Mouse (Mus musculus) testis, adult 2 months (tissue): ENCODE results near the gene AI597479. TPM values are rescaled to one million over a fixed set of nuclear protein-coding genes. Genes with fewer than 3 reads are reported as not detected.

Source experiments
- H3K27ac ChIP-seq: fragments of 200-500 bp; 2 replicates; pipeline ENCODE4 v1.5.1; 2012; ENCODE audit warnings: low read depth, low read length; ENCODE audit not compliant: control insufficient read depth, insufficient read depth
- H3K27me3 ChIP-seq: fragments of 200-500 bp; 2 replicates; pipeline ENCODE4 v1.6.1; 2012; ENCODE audit warnings: mild to moderate bottlenecking, low read length, moderate library complexity; ENCODE audit not compliant: control insufficient read depth, insufficient read depth
- H3K36me3 ChIP-seq: fragments of 200-500 bp; 2 replicates; pipeline ENCODE4 v1.6.1; 2012; ENCODE audit warnings: mild to moderate bottlenecking, low read length; ENCODE audit not compliant: control insufficient read depth, insufficient read depth
- H3K4me1 ChIP-seq: fragments of 200-500 bp; 2 replicates; pipeline ENCODE4 v1.6.1; 2012; ENCODE audit warnings: low read length; ENCODE audit not compliant: control insufficient read depth, insufficient read depth
- H3K4me3 ChIP-seq: fragments of 200-500 bp; 2 replicates; pipeline ENCODE4 v1.5.1; 2012; ENCODE audit warnings: low read depth, mild to moderate bottlenecking, low read length, moderate library complexity, mixed read lengths; ENCODE audit not compliant: control insufficient read depth
- CTCF ChIP-seq: fragments of 200-500 bp; IDR thresholded peaks from 2 replicates; pipeline ENCODE4 v1.5.1; 2012; ENCODE audit warnings: low read depth, mild to moderate bottlenecking, inconsistent platforms, low read length, moderate library complexity; ENCODE audit not compliant: control insufficient read depth, insufficient read depth, insufficient replicate concordance
- POLR2A ChIP-seq: fragments of 200-500 bp; IDR thresholded peaks from 2 replicates; pipeline ENCODE4 v1.6.1; 2012; ENCODE audit warnings: low read depth, mild to moderate bottlenecking, inconsistent platforms, low read length, moderate library complexity; ENCODE audit not compliant: control insufficient read depth
- polyA plus RNA-seq: library from polyadenylated mRNA; depleted of rRNA; stranded (reverse); fragments of >200 nt; gene quantifications from 2 replicates; pipeline ENCODE4 v1.2.3, GENCODE M21; 2012

Gene AI597479
- polyA plus RNA-seq, 1 experiment = 10.7 TPM

- no peak for TF ChIP-seq POLR2A
- no peak for TF ChIP-seq CTCF
- Histone ChIP-seq H3K36me3 (no peaks in the 10 kb centered on the region), H3K4me1 (no peaks in the 10 kb centered on the region), H3K27ac (no peak overlapping the region), H3K4me3 (no peak overlapping the region), H3K27me3 (no peaks in the 10 kb centered on the region)
Measured at GRCm38 (mm10) chr1:43147474-43147873, 49.0 kb downstream of the AI597479 start.

GRCm38 (mm10) chr1:43150225-43150624 is 51.7 kb downstream of the AI597479 start:
- H3K4me3 ChIP-seq = no peak overlapping the region
- H3K36me3 ChIP-seq = no peaks in the 10 kb centered on the region
- no peaks in the 10 kb centered on the region for H3K4me1 ChIP-seq
- no peak overlapping the region for H3K27ac ChIP-seq
- no peak for TF ChIP-seq CTCF
- no peak for TF ChIP-seq POLR2A
- no peaks in the 10 kb centered on the region for H3K27me3 ChIP-seq

DNA sequence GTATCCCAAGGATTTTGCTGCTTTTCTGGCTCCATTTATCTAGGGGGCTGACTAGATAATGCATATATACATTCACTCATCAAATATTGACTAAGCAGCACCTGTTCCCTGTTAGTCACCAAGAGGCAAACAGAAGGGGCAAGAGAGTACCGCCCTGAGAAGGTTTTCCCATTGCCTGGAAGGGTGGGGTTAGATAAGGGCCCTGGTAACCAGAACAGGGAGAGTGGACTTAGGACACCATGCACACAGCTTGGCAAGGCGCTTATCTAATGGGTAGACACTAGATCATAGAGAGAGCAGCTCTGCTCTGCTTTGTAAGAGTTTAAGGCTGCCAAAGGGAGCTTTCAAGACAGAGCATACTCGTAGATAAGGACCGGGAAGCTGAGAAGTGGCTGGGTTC is 54.1 kb downstream of the AI597479 start:
- H3K36me3 ChIP-seq = no peaks in the 10 kb centered on the region
- TF ChIP-seq CTCF (no peak), POLR2A (no peak)
- no peaks in the 10 kb centered on the region for H3K4me1 ChIP-seq

DNA sequence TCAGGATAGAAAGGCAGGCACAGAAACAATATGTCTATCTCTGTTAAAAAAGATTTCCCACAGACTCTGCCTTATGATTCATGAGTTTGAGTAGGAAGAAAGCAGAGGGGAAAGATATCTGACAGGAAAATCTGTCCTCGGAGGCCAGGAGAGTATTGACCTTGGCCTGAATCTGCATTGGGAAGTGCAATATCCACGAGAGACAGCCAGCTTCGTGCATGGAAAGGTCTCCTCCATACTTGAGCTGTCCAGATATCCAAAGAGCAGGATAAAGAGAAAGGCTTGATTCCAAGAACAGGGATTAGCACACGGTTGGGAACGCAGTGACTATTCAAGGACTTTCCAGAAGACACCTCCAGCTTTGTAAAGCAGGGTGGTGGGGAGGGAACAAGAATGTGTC is 55.0 kb downstream of the AI597479 start:
- TF ChIP-seq POLR2A = no peak
- TF ChIP-seq CTCF = no peak
- Histone ChIP-seq H3K27ac (no peak overlapping the region), H3K4me1 (no peaks in the 10 kb centered on the region), H3K4me3 (no peak overlapping the region), H3K27me3 (no peaks in the 10 kb centered on the region), H3K36me3 (no peaks in the 10 kb centered on the region)

More for the DNA sequence above, 54.1 kb downstream of the AI597479 start:
- Histone ChIP-seq H3K27ac (no peak overlapping the region), H3K4me3 (no peak overlapping the region), H3K27me3 (no peaks in the 10 kb centered on the region)

DNA sequence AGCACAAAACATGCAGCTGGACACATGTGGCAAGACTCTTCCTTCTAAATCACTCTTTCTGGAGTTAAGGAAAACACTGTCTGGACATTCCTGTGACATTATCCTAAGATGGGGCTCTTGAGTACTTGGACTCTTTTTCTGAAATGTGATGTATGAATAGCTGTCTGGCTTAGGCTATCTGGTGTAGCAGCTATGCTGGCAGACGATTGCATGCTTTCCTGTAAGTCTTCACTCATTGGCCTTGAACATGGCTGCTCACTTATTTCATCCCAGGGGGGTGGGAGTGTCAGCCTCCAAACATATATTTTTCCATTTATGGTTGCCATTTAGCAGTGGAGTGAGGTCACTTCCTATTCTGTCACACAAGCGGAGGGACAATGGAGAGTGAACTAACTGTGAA is 56.0 kb downstream of the AI597479 start:
- Histone ChIP-seq H3K4me3 (no peak overlapping the region), H3K27me3 (no peaks in the 10 kb centered on the region), H3K36me3 (no peaks in the 10 kb centered on the region), H3K4me1 (no peaks in the 10 kb centered on the region), H3K27ac (no peak overlapping the region)
- TF ChIP-seq POLR2A (no peak), CTCF (no peak)

DNA sequence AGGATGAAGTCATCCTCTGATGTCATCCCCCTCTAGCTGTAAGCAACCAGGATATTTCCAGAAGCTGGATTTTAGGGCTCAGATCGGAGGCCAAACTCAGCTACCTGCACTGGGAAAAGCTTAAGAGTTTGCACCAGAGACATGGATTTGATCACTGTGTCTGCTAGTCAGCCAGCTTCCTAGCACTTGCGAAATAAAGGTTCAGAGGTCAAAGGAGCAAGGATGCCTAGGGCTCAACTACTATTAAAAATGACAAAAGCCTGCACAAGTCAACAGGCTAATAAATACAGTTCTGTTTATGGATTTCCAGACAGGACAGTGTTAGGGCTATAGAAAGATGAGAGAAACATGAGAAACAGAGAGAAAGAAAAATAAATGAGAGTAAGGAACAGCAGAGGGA is 59.4 kb downstream of the AI597479 start:
- Histone ChIP-seq H3K27ac (no peak overlapping the region), H3K27me3 (no peaks in the 10 kb centered on the region), H3K4me3 (no peak overlapping the region), H3K4me1 (no peaks in the 10 kb centered on the region), H3K36me3 (no peaks in the 10 kb centered on the region)
- TF ChIP-seq CTCF (no peak), POLR2A (no peak)

- Histone ChIP-seq H3K27me3 (no peaks in the 10 kb centered on the region), H3K27ac (no peak overlapping the region), H3K36me3 (no peaks in the 10 kb centered on the region), H3K4me1 (peaks cover 11% of the 10 kb centered on the region), H3K4me3 (no peak overlapping the region)
- TF ChIP-seq POLR2A = no peak
- TF ChIP-seq CTCF = no peak
Measured at GRCm38 (mm10) chr1:43159429-43159828, 60.9 kb downstream of the AI597479 start.

GRCm38 (mm10) chr1:43162394-43162793 is 63.9 kb downstream of the AI597479 start:
- H3K4me1 ChIP-seq = peaks cover 11% of the 10 kb centered on the region
- TF ChIP-seq CTCF (no peak), POLR2A (no peak)
- no peaks in the 10 kb centered on the region for H3K36me3 ChIP-seq
- H3K27me3 ChIP-seq = no peaks in the 10 kb centered on the region
- H3K27ac ChIP-seq = no peak overlapping the region
- H3K4me3 ChIP-seq = no peak overlapping the region
